In the genomic region with DNA sequence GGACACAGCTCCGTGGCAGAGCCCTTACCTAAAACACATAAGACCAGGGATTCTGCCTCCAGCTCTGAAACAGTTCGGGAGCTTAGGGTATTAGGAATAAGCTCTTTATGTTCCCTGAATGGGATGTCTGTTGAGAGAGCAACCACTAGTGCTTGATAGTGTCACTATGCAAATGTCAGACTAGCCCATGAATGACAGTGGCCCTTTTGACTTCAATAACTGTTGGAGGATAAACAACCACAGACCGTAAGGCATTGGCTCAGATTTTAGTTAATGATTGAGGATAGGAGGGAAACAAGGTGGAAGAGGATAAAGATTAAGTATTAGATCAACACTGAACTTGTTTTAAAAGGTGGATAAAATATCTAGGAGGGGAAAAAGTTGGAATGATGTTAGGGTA, we compare ENCODE assay signal across 21 mouse cellular contexts. TPM values are rescaled to one million over a fixed set of nuclear protein-coding genes. Genes with fewer than 3 reads are reported as not detected.
A peak's percentile ranks its signal among the peaks of the same experiment; 100 is the strongest.
DNase-seq lines count a peak whose midpoint lies in the region; ATAC-seq lines count a peak whose summit lies in the region.
"Had no signal": no experiment of that assay in that cellular context is flagged by ENCODE, and none has a peak within 500 bp of the region (broad histone marks: within the 10 kb centered on the region; RNA-seq: fewer than 3 reads in every experiment).

No protein-coding gene starts in this region.

- DNase-seq in kidney, adult 9 months = peak; percentile 70
- no peak for DNase-seq in kidney, postnatal 10 days
- no peak for DNase-seq in liver, embryonic 11.5 days (ENCODE audit: low spot score)
- peak; percentile 25 for DNase-seq in retina, adult 2 months (ENCODE audit: low read depth, low spot score)
- DNase-seq in retina, embryonic 14.5 days (ENCODE audit: low spot score) = no peak
- DNase-seq: adrenal gland, postnatal 14 days; cerebellum, adult 11-12 months; cerebellum, adult 9-10 months; cerebellum, postnatal 25 days; gastrocnemius, postnatal 36 days; heart, postnatal 10 days; heart, postnatal 4 days had no signal

- 0 out of 2 replicates have a peak, but pooled peaks have one; percentile 44 for ATAC-seq in liver, embryonic 15.5 days (ENCODE audit: insufficient read depth)
- ATAC-seq in liver, embryonic 11.5 days (replicated peaks; ENCODE audit: low FRiP score) = no peak
- ATAC-seq: activated CD4-positive, CD25-positive, alpha-beta regulatory T cell, adult 4 months; forebrain, embryonic 15.5 days; Patski had no signal

- H3K4me1 ChIP-seq in liver, embryonic 15.5 days (replicated peaks) = no peaks in the 10 kb centered on the region; the same call in 1 of the 2 replicates
- H3K4me1 ChIP-seq in liver, embryonic 11.5 days (replicated peaks; ENCODE audit: control insufficient read depth, insufficient read depth, low read length) = no peaks in the 10 kb centered on the region
- H3K4me1 ChIP-seq: embryonic facial prominence, embryonic 12.5 days; forebrain, embryonic 15.5 days had no signal

- no peak overlapping the region for H3K9ac ChIP-seq in liver, embryonic 15.5 days
- H3K9ac ChIP-seq in liver, embryonic 11.5 days (ENCODE audit: low read depth, low read length) = no peak overlapping the region
- H3K9ac ChIP-seq: embryonic facial prominence, embryonic 12.5 days; forebrain, embryonic 15.5 days had no signal

- H3K9me3 ChIP-seq in liver, embryonic 15.5 days (replicated peaks) = no peaks in the 10 kb centered on the region
- no peaks in the 10 kb centered on the region for H3K9me3 ChIP-seq in liver, embryonic 11.5 days (ENCODE audit: control insufficient read depth, low read length)
- H3K9me3 ChIP-seq: embryonic facial prominence, embryonic 12.5 days; forebrain, embryonic 15.5 days had no signal

- WGBS in liver, embryonic 15.5 days (ENCODE audit: insufficient replicate concordance) = 52% methylated on average over 3 of the region's 3 CpGs
- 56% methylated on average over 3 of the region's 3 CpGs for WGBS in liver, embryonic 11.5 days

- H3K36me3 ChIP-seq in liver, embryonic 15.5 days (replicated peaks) = no peaks in the 10 kb centered on the region
- H3K36me3 ChIP-seq in liver, embryonic 11.5 days (ENCODE audit: control insufficient read depth, insufficient read depth, low read length) = no peaks in the 10 kb centered on the region
- H3K36me3 ChIP-seq: embryonic facial prominence, embryonic 12.5 days; forebrain, embryonic 15.5 days had no signal

- no peak overlapping the region for H3K4me2 ChIP-seq in liver, embryonic 15.5 days
- H3K4me2 ChIP-seq in liver, embryonic 11.5 days = no peak overlapping the region
- H3K4me2 ChIP-seq: embryonic facial prominence, embryonic 12.5 days; forebrain, embryonic 15.5 days had no signal

- no peak overlapping the region for H3K4me3 ChIP-seq in liver, embryonic 15.5 days (replicated peaks)
- no peak overlapping the region for H3K4me3 ChIP-seq in liver, embryonic 11.5 days (ENCODE audit: low read depth, low read length)
- H3K4me3 ChIP-seq: embryonic facial prominence, embryonic 12.5 days; forebrain, embryonic 15.5 days had no signal

- H3K27ac ChIP-seq in liver, embryonic 15.5 days (replicated peaks) = no peak overlapping the region
- H3K27ac ChIP-seq in liver, embryonic 11.5 days (ENCODE audit: low read depth, low read length) = no peak overlapping the region
- H3K27ac ChIP-seq: embryonic facial prominence, embryonic 12.5 days; forebrain, embryonic 15.5 days had no signal

- no peaks in the 10 kb centered on the region for H3K27me3 ChIP-seq in liver, embryonic 15.5 days
- no peaks in the 10 kb centered on the region for H3K27me3 ChIP-seq in liver, embryonic 11.5 days (replicated peaks; ENCODE audit: control insufficient read depth, insufficient read depth, low read length)
- H3K27me3 ChIP-seq: CH12.LX; embryonic facial prominence, embryonic 12.5 days; forebrain, embryonic 15.5 days; Patski had no signal

RNA-seq across cellular contexts. Expression of gene Gm17359, which starts 41.6 kb away (rescaled TPM):
- polyA plus RNA-seq in liver, embryonic 15.5 days (2015; fragmentation: Nextera tagmentation; extraction: Ambion mirVana) = 0.05 TPM in 1 of 2 replicates, not detected in the other
- polyA plus RNA-seq in liver, embryonic 11.5 days (2014; fragmentation: Nextera tagmentation; extraction: Ambion mirVana) = not detected in 2 replicates
- polyA plus RNA-seq: activated CD4-positive, CD25-positive, alpha-beta regulatory T cell, adult 4 months; cortical plate, adult 2 months; embryonic facial prominence, embryonic 12.5 days; forebrain, embryonic 11.5 days; forebrain, embryonic 15.5 days; heart, embryonic 14.5 days; Patski had no signal

Comparison
In these comparisons a context has a peak if more than half of its experiments do, and no peak if none do; other contexts are left out.
1. DNase-seq: peak in kidney, adult 9 months (single experiment) and retina, adult 2 months (single experiment); none in kidney, postnatal 10 days (single experiment), liver, embryonic 11.5 days (single experiment) and retina, embryonic 14.5 days (single experiment).